Mouse (Mus musculus) G1E (cell line): Measurements from ENCODE around the gene Tppp3. TPM values are rescaled to one million over a fixed set of nuclear protein-coding genes. Genes with fewer than 3 reads are reported as not detected.

Experiments
- ATAC-seq: 2 replicates; pipeline ENCODE4 v1.8.0; 2016; ENCODE audit warnings: mild to moderate bottlenecking; ENCODE audit not compliant: insufficient number of reproducible peaks, poor library complexity, low FRiP score, severe bottlenecking; ENCODE audit errors: extremely low read depth
- DNase-seq: peaks from one replicate; pipeline ENCODE4 v3.0.0; 2012; ENCODE audit warnings: low spot score
- H3K27me3 ChIP-seq: 2 replicates; pipeline ENCODE4 v1.6.1; 2012; ENCODE audit warnings: mild to moderate bottlenecking, low read length, inconsistent platforms; ENCODE audit not compliant: insufficient read depth
- H3K36me3 ChIP-seq: replicated peaks from 2 replicates; pipeline ENCODE3; 2012; ENCODE audit warnings: mild to moderate bottlenecking, inconsistent platforms
- H3K4me1 ChIP-seq: 2 replicates; pipeline ENCODE4 v1.6.1; 2012; ENCODE audit warnings: low read depth, low read length, inconsistent platforms, mixed read lengths; ENCODE audit not compliant: insufficient read depth
- H3K4me3 ChIP-seq: 2 replicates; pipeline ENCODE4 v1.5.1; 2012; ENCODE audit warnings: low read depth, mild to moderate bottlenecking, inconsistent platforms, low read length, moderate library complexity, mixed read lengths
- H3K9me3 ChIP-seq: replicated peaks from 2 replicates; pipeline ENCODE4 v1.6.1; 2012; ENCODE audit warnings: inconsistent platforms
- CTCF ChIP-seq: IDR thresholded peaks from 2 replicates; pipeline ENCODE4 v1.5.1; 2012; ENCODE audit warnings: low read depth, low read length, inconsistent platforms, mixed read lengths
- GATA1 ChIP-seq: IDR thresholded peaks from 2 replicates; pipeline ENCODE4 v1.6.1; 2012; ENCODE audit warnings: borderline replicate concordance, low read length, inconsistent platforms, mixed read lengths
- GATA2 ChIP-seq: IDR thresholded peaks from 2 replicates; pipeline ENCODE4 v1.6.1; 2012; ENCODE audit warnings: low read depth, low read length, inconsistent platforms, borderline replicate concordance
- POLR2AphosphoS5 ChIP-seq: IDR thresholded peaks from 2 replicates; pipeline ENCODE4 v1.6.1; 2012; ENCODE audit warnings: low read depth, low read length, inconsistent platforms; ENCODE audit not compliant: insufficient replicate concordance
- TAL1 ChIP-seq: conservative IDR thresholded peaks from 2 replicates; pipeline ENCODE4 v1.6.1; 2012; ENCODE audit warnings: low read depth, low read length, inconsistent platforms, mixed read lengths
- polyA plus RNA-seq: library from polyadenylated mRNA; stranded (reverse); fragments of >175 nt; gene quantifications from 2 replicates; pipeline ENCODE4 v1.2.3, GENCODE M21; 2012
- total RNA-seq, 2 experiments: library from RNA; stranded (forward) in 1 of 2; stranded (reverse) in 1 of 2; fragments of 200-1000 nt in 1 of 2; fragments of >200 nt in 1 of 2; fragmentation: Nextera tagmentation in 1 of 2; gene quantifications; 2 replicates each; pipeline ENCODE4 v1.2.3; 2014 to 2017

The Tppp3 gene
- total and polyA plus RNA-seq, 3 experiments: not detected

DNA sequence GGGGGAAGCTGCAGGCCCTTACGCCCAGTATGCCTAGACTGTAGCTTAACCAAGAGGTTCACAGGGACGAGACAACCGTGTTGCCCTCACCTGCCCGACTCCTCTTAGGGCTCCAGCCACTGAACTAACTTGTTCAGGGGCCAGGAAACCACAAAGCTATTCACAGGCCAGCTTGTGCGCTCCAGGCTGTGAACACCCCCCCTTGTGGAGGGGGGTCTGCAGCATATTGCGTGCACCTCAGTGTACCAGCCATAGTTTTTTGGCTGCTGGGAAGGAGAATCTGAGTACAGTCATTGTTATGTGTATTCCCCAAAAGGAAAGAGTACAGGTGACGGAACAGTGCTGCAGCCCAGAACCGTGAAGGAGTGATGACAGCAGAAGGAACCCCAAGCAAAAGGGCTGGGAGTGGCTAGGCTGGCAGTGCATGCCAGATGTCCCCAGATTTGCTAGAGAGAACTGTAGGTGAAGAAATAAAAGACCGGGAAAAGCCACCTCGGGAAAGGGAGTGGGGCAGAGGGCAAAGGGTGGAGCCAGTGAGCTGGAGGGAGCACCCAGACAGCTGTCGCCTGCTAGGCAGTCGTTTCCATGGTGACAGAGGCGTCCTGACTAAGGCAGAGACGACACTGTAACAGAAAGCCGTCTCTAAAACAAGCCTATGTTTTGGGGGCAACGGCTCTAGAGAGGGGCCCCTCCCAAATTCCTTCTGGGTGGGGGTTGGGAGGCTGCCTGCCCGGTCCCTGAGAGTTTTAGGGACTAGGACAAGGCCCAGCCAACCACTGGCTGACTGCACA lies 2.7 kb upstream of the Tppp3 start:
- Histone ChIP-seq H3K4me1 (no peaks in the 10 kb centered on the region), H3K36me3 (no peaks in the 10 kb centered on the region), H3K9me3 (no peaks in the 10 kb centered on the region), H3K4me3 (no peak overlapping the region), H3K27me3 (peaks cover 66% of the 10 kb centered on the region)
- DNase-seq (no peak), ATAC-seq (no peak)
- no peak for TF ChIP-seq POLR2AphosphoS5
- no peak for TF ChIP-seq CTCF
- no peak for TF ChIP-seq GATA2
- TF ChIP-seq GATA1: no peak
- TF ChIP-seq TAL1: no peak

DNA sequence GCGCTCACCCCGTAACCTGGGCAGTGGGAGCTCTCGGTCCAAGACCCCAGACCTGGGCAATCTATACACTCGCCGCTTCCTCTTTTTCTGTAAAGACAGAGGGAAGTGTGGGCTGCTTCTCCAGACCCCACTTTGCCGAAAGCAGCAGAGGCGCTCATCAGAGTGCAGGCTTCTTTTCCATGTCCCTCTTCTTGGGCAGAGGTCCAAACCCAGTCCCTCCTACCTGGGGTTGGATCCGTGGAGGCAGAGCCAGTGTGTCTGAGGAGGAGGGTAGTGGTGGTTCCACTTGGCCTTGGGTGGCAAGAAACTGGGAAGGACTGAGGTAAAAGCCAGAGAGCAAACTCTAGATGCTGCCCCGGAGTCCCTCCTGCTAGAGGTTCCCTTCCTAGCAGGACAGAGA lies 1.7 kb upstream of the Tppp3 start:
- Histone ChIP-seq H3K4me1 (no peaks in the 10 kb centered on the region), H3K27me3 (peaks cover 61% of the 10 kb centered on the region), H3K36me3 (no peaks in the 10 kb centered on the region), H3K4me3 (no peak overlapping the region), H3K9me3 (no peaks in the 10 kb centered on the region)
- ATAC-seq: no peak
- TF ChIP-seq POLR2AphosphoS5: no peak
- no peak for TF ChIP-seq CTCF
- no peak for TF ChIP-seq TAL1
- TF ChIP-seq GATA1: no peak
- no peak for TF ChIP-seq GATA2
- DNase-seq: no peak

DNA sequence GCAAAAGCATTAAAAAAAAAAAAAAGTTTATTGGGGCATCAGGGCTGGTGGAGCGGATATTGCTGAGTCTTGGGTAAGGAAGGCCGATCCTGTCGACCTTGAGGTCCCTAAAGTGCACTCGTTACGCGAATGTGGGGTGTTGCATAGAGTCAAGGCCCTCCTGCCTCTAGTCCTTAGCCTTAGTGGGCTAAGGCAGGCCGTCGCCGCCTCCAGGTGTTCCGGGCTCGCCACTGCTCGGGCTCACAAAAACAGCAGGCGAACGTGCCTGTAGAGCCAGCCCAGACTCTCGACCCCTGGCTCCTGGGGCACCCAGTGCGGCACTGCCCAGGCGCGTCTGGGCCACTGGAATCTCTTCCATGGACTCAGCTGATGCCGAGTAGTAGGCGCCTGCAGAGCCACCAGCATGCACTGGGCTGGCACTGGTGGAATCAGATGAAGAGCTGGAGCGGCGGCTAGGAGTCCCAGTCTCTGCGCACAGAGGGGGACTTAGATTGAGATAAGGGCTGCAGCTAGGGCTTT lies 1.1 kb upstream of the Tppp3 start:
- Histone ChIP-seq H3K27me3 (peaks cover 58% of the 10 kb centered on the region), H3K36me3 (no peaks in the 10 kb centered on the region), H3K4me3 (no peak overlapping the region), H3K9me3 (no peaks in the 10 kb centered on the region), H3K4me1 (no peaks in the 10 kb centered on the region)
- DNase-seq (no peak), ATAC-seq (no peak)
- TF ChIP-seq GATA1 (no peak), GATA2 (no peak), POLR2AphosphoS5 (no peak), TAL1 (no peak), CTCF (no peak)

DNA sequence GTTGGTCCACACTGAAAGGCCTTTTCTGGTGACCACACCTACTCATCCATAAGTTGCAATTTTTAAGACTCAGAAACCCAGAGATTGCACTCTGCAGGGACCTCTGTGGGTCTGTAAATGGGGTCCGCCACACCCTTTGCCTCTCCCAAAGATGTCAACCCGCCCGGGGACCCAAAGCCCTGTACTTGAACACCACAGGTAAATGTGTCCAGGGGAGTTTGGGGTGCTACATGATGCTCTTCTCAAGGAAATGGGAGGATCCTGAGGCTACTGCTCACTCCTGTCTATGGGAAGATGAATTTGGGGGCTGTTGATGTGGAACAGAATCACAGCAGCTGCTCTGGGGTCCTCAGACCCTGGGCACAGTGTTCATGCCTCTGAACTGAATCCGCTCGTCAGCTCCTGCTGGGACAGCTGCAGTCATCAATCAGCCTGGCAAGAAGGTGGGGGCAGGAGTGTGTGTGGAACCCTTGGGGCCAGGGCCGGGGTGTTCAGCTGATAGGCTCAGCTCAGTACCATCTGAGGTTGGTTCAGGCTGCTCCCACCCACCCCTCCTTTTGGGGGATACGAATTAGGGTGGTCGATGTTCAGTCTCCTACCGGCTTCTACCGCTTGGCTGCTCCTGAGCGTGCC lies 529 bp downstream of the Tppp3 start:
- no peaks in the 10 kb centered on the region for H3K4me1 ChIP-seq
- H3K4me3 ChIP-seq: no peak overlapping the region
- H3K9me3 ChIP-seq: no peaks in the 10 kb centered on the region
- TF ChIP-seq TAL1: no peak
- TF ChIP-seq GATA2: no peak
- TF ChIP-seq GATA1: no peak
- no peak for TF ChIP-seq POLR2AphosphoS5
- TF ChIP-seq CTCF: no peak
- ATAC-seq: no peak
- no peak for DNase-seq
- peaks cover 48% of the 10 kb centered on the region for H3K27me3 ChIP-seq
- H3K36me3 ChIP-seq: no peaks in the 10 kb centered on the region

DNA sequence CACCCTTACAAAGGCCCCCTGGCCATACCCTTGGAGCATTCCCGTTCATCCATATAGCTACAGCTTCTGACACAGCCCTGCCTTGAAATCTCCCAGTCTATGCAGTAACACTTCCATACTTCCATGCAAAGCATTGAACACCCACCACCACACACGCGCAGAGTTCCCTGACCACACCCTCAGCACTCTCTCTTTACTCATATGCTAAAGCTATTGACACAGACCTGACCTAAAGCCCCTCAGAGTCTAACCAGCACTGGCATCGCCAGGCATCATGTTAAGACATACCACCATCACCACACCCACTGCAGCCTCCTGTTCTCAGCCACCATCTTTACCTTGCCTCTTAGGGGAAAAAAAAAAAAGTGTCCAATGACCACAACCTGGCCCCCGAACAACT lies 1.1 kb downstream of the Tppp3 start:
- Histone ChIP-seq H3K4me1 (no peaks in the 10 kb centered on the region), H3K27me3 (peaks cover 46% of the 10 kb centered on the region), H3K9me3 (no peaks in the 10 kb centered on the region), H3K36me3 (no peaks in the 10 kb centered on the region), H3K4me3 (no peak overlapping the region)
- no peak for ATAC-seq
- no peak for TF ChIP-seq GATA1
- TF ChIP-seq POLR2AphosphoS5: no peak
- TF ChIP-seq CTCF: no peak
- TF ChIP-seq GATA2: no peak
- no peak for TF ChIP-seq TAL1
- no peak for DNase-seq

DNA sequence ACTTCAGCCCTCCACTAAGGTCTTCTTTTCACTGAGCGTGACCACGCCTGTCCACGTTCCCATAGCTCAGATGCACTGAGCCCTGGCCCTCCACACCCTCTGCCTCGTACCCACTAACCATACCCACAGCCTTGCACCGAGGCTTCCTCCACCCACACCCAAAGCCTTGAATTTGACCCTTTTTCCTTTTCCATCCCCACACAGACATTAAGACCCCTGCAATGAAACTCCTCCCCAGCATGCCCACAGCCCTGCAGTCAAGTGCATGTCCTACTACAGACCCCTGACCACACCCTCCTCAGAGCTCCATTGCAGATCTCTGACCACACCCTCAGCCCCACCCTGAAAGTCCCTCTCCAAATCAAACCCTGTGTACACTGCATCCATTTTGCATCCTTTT lies 1.5 kb downstream of the Tppp3 start:
- H3K4me1 ChIP-seq: no peaks in the 10 kb centered on the region
- H3K4me3 ChIP-seq: no peak overlapping the region
- ATAC-seq: no peak
- H3K27me3 ChIP-seq: peaks cover 45% of the 10 kb centered on the region
- H3K36me3 ChIP-seq: no peaks in the 10 kb centered on the region
- no peaks in the 10 kb centered on the region for H3K9me3 ChIP-seq
- TF ChIP-seq CTCF (no peak), GATA2 (no peak), TAL1 (no peak), POLR2AphosphoS5 (no peak), GATA1 (no peak)
- DNase-seq: no peak
